Mouse (Mus musculus): ENCODE data around the gene Efhc1. TPM values are rescaled to one million over a fixed set of nuclear protein-coding genes. Genes with fewer than 3 reads are reported as not detected.

Gene Efhc1
- total and polyA plus RNA-seq, 3 experiments = not detected

DNA sequence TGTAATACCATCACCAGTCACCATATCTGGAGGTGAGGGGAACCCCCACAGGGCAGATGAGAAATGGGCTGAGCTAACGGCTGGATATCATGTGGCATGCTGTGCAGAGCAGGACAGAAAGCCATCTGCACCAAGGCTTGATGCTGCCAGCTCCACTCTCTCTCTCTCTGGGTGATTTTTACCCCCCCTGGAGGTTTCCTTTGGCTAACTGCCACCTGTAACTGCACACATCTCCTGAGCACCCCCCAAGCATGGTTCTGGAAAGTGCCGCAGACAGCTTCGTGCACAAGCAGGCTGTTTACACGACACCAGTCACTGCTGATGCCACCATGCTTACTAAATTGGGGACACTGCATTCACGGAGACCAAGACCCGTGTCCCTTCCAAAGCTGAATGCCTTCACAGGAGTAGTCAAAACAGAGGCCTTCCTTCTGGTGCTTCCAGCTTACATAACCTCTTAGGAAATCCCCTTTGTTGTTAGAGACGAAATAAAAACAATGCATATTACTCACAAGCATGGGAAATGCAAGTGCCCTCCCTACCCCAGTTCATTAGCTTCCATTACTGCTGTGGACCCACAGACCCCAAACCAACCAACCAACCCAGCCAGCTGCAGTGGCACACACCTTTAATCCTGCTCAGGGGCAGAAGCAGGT is 44.0 kb downstream of the Efhc1 start:
- no peaks in the 10 kb centered on the region for H3K36me3 ChIP-seq (ENCODE audit: control insufficient read depth in 1 of 2, insufficient read depth in 2 of 2, low read length in 2 of 2)
- H3K9me3 ChIP-seq (replicated peaks; ENCODE audit: insufficient read depth, low read length) = no peaks in the 10 kb centered on the region
- H3K27ac ChIP-seq (ENCODE audit: control insufficient read depth, low read depth, low read length) = no peak overlapping the region
- no peaks in the 10 kb centered on the region for H3K27me3 ChIP-seq (ENCODE audit: control insufficient read depth in 1 of 2, insufficient read depth in 2 of 2, low read length in 2 of 2)
- H3K4me3 ChIP-seq (ENCODE audit: control insufficient read depth in 1 of 2, insufficient read depth in 1 of 2, low read depth in 2 of 2, low read length in 2 of 2) = no peak overlapping the region
- no peak overlapping the region for H3K9ac ChIP-seq (ENCODE audit: control insufficient read depth, low read depth, low read length, poor library complexity, severe bottlenecking)
- no peaks in the 10 kb centered on the region for H3K79me2 ChIP-seq (ENCODE audit: control insufficient read depth, insufficient read depth, low read length, poor library complexity)
- no peak for TF ChIP-seq MXI1 (IDR thresholded peaks at IDR 0.05; ENCODE audit: low read depth, low read length)
- no peak for TF ChIP-seq RAD21 (IDR thresholded peaks at IDR 0.05; ENCODE audit: low read depth, low read length)
- TF ChIP-seq MAFK (IDR thresholded peaks at IDR 0.05; ENCODE audit: borderline replicate concordance, low read depth, low read length) = no peak
- TF ChIP-seq JUND (IDR thresholded peaks at IDR 0.05; ENCODE audit: low read depth, low read length) = no peak
- no peak for TF ChIP-seq POLR2AphosphoS5 (IDR thresholded peaks at IDR 0.05; ENCODE audit: borderline replicate concordance, low read depth, low read length)
- no peak for TF ChIP-seq MAX (IDR thresholded peaks at IDR 0.05; ENCODE audit: low read length)
- no peak for TF ChIP-seq EP300 (IDR thresholded peaks at IDR 0.05; ENCODE audit: low read depth in 1 of 2, low read length in 2 of 2)
- no peak for TF ChIP-seq USF1 (IDR thresholded peaks at IDR 0.05; ENCODE audit: low read depth, low read length)
- TF ChIP-seq GABPA (IDR thresholded peaks at IDR 0.05; ENCODE audit: low read depth, low read length) = no peak
- TF ChIP-seq ZNF384 (IDR thresholded peaks at IDR 0.05; ENCODE audit: low read depth, low read length) = no peak
- H3K4me1 ChIP-seq (ENCODE audit: control insufficient read depth in 1 of 2, insufficient read depth in 2 of 2, low read length in 2 of 2) = no peaks in the 10 kb centered on the region
- no peak for DNase-seq (ENCODE audit: low read depth, low spot score)

GRCm38 (mm10) chr1:20996603-20997327 is 45.3 kb downstream of the Efhc1 start:
- no peaks in the 10 kb centered on the region for H3K79me2 ChIP-seq (ENCODE audit: control insufficient read depth, insufficient read depth, low read length, poor library complexity)
- DNase-seq (ENCODE audit: low read depth, low spot score) = no peak
- H3K4me3 ChIP-seq (ENCODE audit: control insufficient read depth in 1 of 2, insufficient read depth in 1 of 2, low read depth in 2 of 2, low read length in 2 of 2) = no peak overlapping the region
- H3K27me3 ChIP-seq (ENCODE audit: control insufficient read depth in 1 of 2, insufficient read depth in 2 of 2, low read length in 2 of 2) = no peaks in the 10 kb centered on the region
- no peaks in the 10 kb centered on the region for H3K4me1 ChIP-seq (ENCODE audit: control insufficient read depth in 1 of 2, insufficient read depth in 2 of 2, low read length in 2 of 2)
- TF ChIP-seq KAT2A (conservative IDR thresholded peaks at IDR 0.05; ENCODE audit: low read depth, low read length) (no peak), MYB (IDR thresholded peaks at IDR 0.05; ENCODE audit: low read depth, low read length) (no peak), ZNF384 (IDR thresholded peaks at IDR 0.05; ENCODE audit: low read depth, low read length) (no peak), POLR2AphosphoS2 (IDR thresholded peaks at IDR 0.05; ENCODE audit: low read length) (no peak), E2F4 (IDR thresholded peaks at IDR 0.05; ENCODE audit: borderline replicate concordance, low read depth, low read length) (no peak), GATA1 (IDR thresholded peaks at IDR 0.05; ENCODE audit: low read depth, low read length) (no peak), RCOR1 (IDR thresholded peaks at IDR 0.05; ENCODE audit: low read depth, low read length) (no peak), USF1 (IDR thresholded peaks at IDR 0.05; ENCODE audit: low read depth, low read length) (no peak), GABPA (IDR thresholded peaks at IDR 0.05; ENCODE audit: low read depth, low read length) (no peak), JUND (IDR thresholded peaks at IDR 0.05; ENCODE audit: low read depth, low read length) (no peak), MAZ (IDR thresholded peaks at IDR 0.05; ENCODE audit: low read depth, low read length) (no peak), MAFK (IDR thresholded peaks at IDR 0.05; ENCODE audit: borderline replicate concordance, low read depth, low read length) (no peak), MYC (IDR thresholded peaks at IDR 0.05; ENCODE audit: low read depth, low read length) (no peak), UBTF (IDR thresholded peaks at IDR 0.05; ENCODE audit: borderline replicate concordance, insufficient read depth, low read depth, low read length) (no peak), ZKSCAN1 (IDR thresholded peaks at IDR 0.05; ENCODE audit: low read depth, low read length) (no peak), NRF1 (IDR thresholded peaks at IDR 0.05; ENCODE audit: insufficient read depth, low read depth, low read length, poor library complexity, severe bottlenecking) (no peak), RAD21 (IDR thresholded peaks at IDR 0.05; ENCODE audit: low read depth, low read length) (no peak), POLR2AphosphoS5 (IDR thresholded peaks at IDR 0.05; ENCODE audit: borderline replicate concordance, low read depth, low read length) (no peak)
- no peaks in the 10 kb centered on the region for H3K36me3 ChIP-seq (ENCODE audit: control insufficient read depth in 1 of 2, insufficient read depth in 2 of 2, low read length in 2 of 2)
- H3K9me3 ChIP-seq (replicated peaks; ENCODE audit: insufficient read depth, low read length) = no peaks in the 10 kb centered on the region
- H3K9ac ChIP-seq (ENCODE audit: control insufficient read depth, low read depth, low read length, poor library complexity, severe bottlenecking) = no peak overlapping the region
- no peak overlapping the region for H3K27ac ChIP-seq (ENCODE audit: control insufficient read depth, low read depth, low read length)
